Mouse (Mus musculus) midbrain, postnatal 0 days (tissue): ENCODE measurements around the gene Abat. TPM values are rescaled to one million over a fixed set of nuclear protein-coding genes. Genes with fewer than 3 reads are reported as not detected.

ENCODE experiments used
- ATAC-seq: fragments of 200-750 bp; cut with Nextera tagmentation; 2 replicates; pipeline ENCODE4 v1.8.0; 2017; ENCODE audit warnings: moderate number of reproducible peaks, mild to moderate bottlenecking, moderate TSS enrichment, moderate library complexity; ENCODE audit not compliant: low FRiP score
- DNase-seq: peaks from one replicate; pipeline ENCODE4 v3.0.0-alpha.2; 2015; ENCODE audit warnings: low spot score
- H3K27ac ChIP-seq: fragments of 300-500 bp; sonication (generic); 2 replicates; pipeline ENCODE4 v1.5.1; 2014; ENCODE audit warnings: low read depth, mild to moderate bottlenecking, low read length, mixed read lengths
- H3K27me3 ChIP-seq: fragments of 300-500 bp; sonication (generic); 2 replicates; pipeline ENCODE4 v1.6.1; 2014; ENCODE audit warnings: low read length, control low read depth, mixed read lengths; ENCODE audit not compliant: insufficient read depth
- H3K36me3 ChIP-seq: fragments of 300-500 bp; sonication (generic); 2 replicates; pipeline ENCODE4 v1.6.1; 2014; ENCODE audit warnings: low read length, control low read depth, mixed read lengths; ENCODE audit not compliant: insufficient read depth
- H3K4me1 ChIP-seq: fragments of 300-500 bp; sonication (generic); 2 replicates; pipeline ENCODE4 v1.6.1; 2014; ENCODE audit warnings: mild to moderate bottlenecking, control low read depth, antibody characterized with exemption, low read length, mixed read lengths; ENCODE audit not compliant: insufficient read depth
- H3K4me2 ChIP-seq: fragments of 300-500 bp; sonication (generic); 2 replicates; pipeline ENCODE4 v1.6.1; 2014; ENCODE audit warnings: low read depth, mild to moderate bottlenecking, low read length, mixed read lengths; ENCODE audit not compliant: poor library complexity, severe bottlenecking
- H3K4me3 ChIP-seq: fragments of 300-500 bp; sonication (generic); 2 replicates; pipeline ENCODE4 v1.5.1; 2014; ENCODE audit warnings: low read depth, mild to moderate bottlenecking, low read length, moderate library complexity
- H3K9ac ChIP-seq: fragments of 300-500 bp; sonication (generic); replicated peaks from 2 replicates; pipeline ENCODE4 v1.6.1; 2014; ENCODE audit warnings: mild to moderate bottlenecking, low read length, moderate library complexity, mixed read lengths; ENCODE audit not compliant: poor library complexity, severe bottlenecking
- H3K9me3 ChIP-seq: fragments of 300-500 bp; sonication (generic); 2 replicates; pipeline ENCODE4 v1.6.1; 2016; ENCODE audit warnings: low read length, control low read depth
- CTCF ChIP-seq: IDR thresholded peaks from 2 replicates; pipeline ENCODE4 v1.5.1; 2016; ENCODE audit warnings: antibody characterized with exemption, mild to moderate bottlenecking
- WGBS: fragments of 180-500 bp; shearing (Covaris S2); extraction: QIAGEN DNeasy Blood & Tissue Kit; methylation state at CpG from one replicate; pipeline ENCODE4 v1.1.7; 2014; 5-methylcytosine and 5-hydroxymethylcytosine counted together
- polyA plus RNA-seq: library from polyadenylated mRNA; unstranded; fragments of >200 nt; fragmentation: Nextera tagmentation; extraction: Ambion mirVana; gene quantifications from 2 replicates; pipeline ENCODE4 v1.2.1, GENCODE M21; 2015
- total RNA-seq: library from RNA; depleted of rRNA; stranded (reverse); fragments of >200 nt; gene quantifications from 2 replicates; pipeline ENCODE4 v1.2.3, GENCODE M21; 2014

Abat gene
- total and polyA plus RNA-seq, 2 experiments from 2014 or later: 89.4 to 137 TPM

DNA sequence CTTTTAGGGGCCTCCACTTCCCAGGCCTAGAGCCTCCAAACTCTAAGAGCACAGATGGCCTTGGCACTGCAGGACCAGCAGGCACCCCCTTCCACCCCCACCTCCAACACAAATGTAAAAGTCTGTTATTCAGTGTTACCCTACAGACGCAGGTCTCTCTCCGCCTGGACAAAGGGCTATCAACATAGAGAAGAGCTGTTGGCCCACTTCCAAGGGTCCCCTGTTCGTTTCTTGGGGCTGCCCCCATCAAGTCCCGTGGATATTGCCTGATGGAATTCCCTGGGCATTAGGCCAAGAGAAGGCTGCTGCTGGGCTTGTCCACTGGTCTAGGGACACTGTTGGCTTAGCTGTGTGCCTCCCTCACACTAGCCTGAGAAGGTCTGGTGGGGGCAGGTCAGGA is 951 bp downstream of the Abat start:
- DNase-seq: peak; percentile 77
- Histone ChIP-seq H3K4me2 (peak overlapping the region; percentile 74), H3K4me3 (peak overlapping the region; percentile 54), H3K36me3 (no peaks in the 10 kb centered on the region), H3K9ac (peak overlapping the region; percentile 63; the same call in 1 of the 2 replicates), H3K27me3 (no peaks in the 10 kb centered on the region), H3K9me3 (no peaks in the 10 kb centered on the region), H3K27ac (no peak overlapping the region), H3K4me1 (peaks cover 15% of the 10 kb centered on the region)
- 13% methylated on average over 4 of the region's 4 CpGs for WGBS
- no peak for TF ChIP-seq CTCF
- ATAC-seq: no peak

GRCm38 (mm10) chr16:8520525-8520924 is 7.3 kb downstream of the Abat start:
- WGBS: 79% methylated on average over 5 of the region's 5 CpGs
- TF ChIP-seq CTCF: no peak

GRCm38 (mm10) chr16:8521322-8521721 is 8.1 kb downstream of the Abat start:
- Histone ChIP-seq H3K9ac (no peak overlapping the region), H3K36me3 (no peaks in the 10 kb centered on the region), H3K4me2 (no peak overlapping the region), H3K4me3 (no peak overlapping the region), H3K9me3 (no peaks in the 10 kb centered on the region), H3K27me3 (no peaks in the 10 kb centered on the region), H3K27ac (no peak overlapping the region), H3K4me1 (peaks cover 12% of the 10 kb centered on the region; the same call in 1 of the 2 replicates)
- ATAC-seq (no peak), DNase-seq (no peak)
- TF ChIP-seq CTCF: no peak
- WGBS: 92% methylated on average over 4 of the region's 4 CpGs

More at GRCm38 (mm10) chr16:8520525-8520924, 7.3 kb downstream of the Abat start:
- Histone ChIP-seq H3K4me3 (no peak overlapping the region), H3K27ac (no peak overlapping the region), H3K9me3 (no peaks in the 10 kb centered on the region), H3K36me3 (no peaks in the 10 kb centered on the region), H3K9ac (no peak overlapping the region), H3K27me3 (no peaks in the 10 kb centered on the region), H3K4me1 (peaks cover 12% of the 10 kb centered on the region; the same call in 1 of the 2 replicates), H3K4me2 (no peak overlapping the region)
- no peak for DNase-seq
- ATAC-seq: no peak

GRCm38 (mm10) chr16:8523480-8524144 is 10.4 kb downstream of the Abat start:
- no peak overlapping the region for H3K9ac ChIP-seq
- peak; percentile 89 for DNase-seq
- H3K27ac ChIP-seq: peak overlapping the region; percentile 68
- no peak for TF ChIP-seq CTCF
- H3K36me3 ChIP-seq: no peaks in the 10 kb centered on the region
- WGBS: 22% methylated on average over 11 of the region's 11 CpGs
- ATAC-seq: peak; percentile 87; the same call in 1 of the 2 replicates
- no peak overlapping the region for H3K4me3 ChIP-seq
- peak overlapping the region; percentile 1; the same call in 1 of the 2 replicates for H3K4me2 ChIP-seq
- no peaks in the 10 kb centered on the region for H3K27me3 ChIP-seq
- H3K4me1 ChIP-seq: peaks cover 7% of the 10 kb centered on the region; the same call in 1 of the 2 replicates
- no peaks in the 10 kb centered on the region for H3K9me3 ChIP-seq

GRCm38 (mm10) chr16:8524163-8524847 is 11.1 kb downstream of the Abat start:
- DNase-seq: peak; percentile 40
- H3K27me3 ChIP-seq: no peaks in the 10 kb centered on the region
- H3K9ac ChIP-seq: no peak overlapping the region
- peaks cover 7% of the 10 kb centered on the region; the same call in 1 of the 2 replicates for H3K4me1 ChIP-seq
- H3K27ac ChIP-seq: peak overlapping the region; percentile 68
- no peaks in the 10 kb centered on the region for H3K36me3 ChIP-seq
- H3K4me3 ChIP-seq: no peak overlapping the region
- no peak for TF ChIP-seq CTCF
- ATAC-seq: no peak
- no peaks in the 10 kb centered on the region for H3K9me3 ChIP-seq
- 50% methylated on average over 16 of the region's 16 CpGs for WGBS
- 0 out of 2 replicates have a peak overlapping the region, but pooled peaks have one; percentile 1 for H3K4me2 ChIP-seq

GRCm38 (mm10) chr16:8525293-8525692 is 12.1 kb downstream of the Abat start:
- no peak overlapping the region for H3K4me3 ChIP-seq
- no peak overlapping the region for H3K9ac ChIP-seq
- WGBS: 69% methylated on average over 3 of the region's 3 CpGs
- H3K36me3 ChIP-seq: no peaks in the 10 kb centered on the region
- H3K4me2 ChIP-seq: no peak overlapping the region
- DNase-seq (no peak), ATAC-seq (no peak)
- peaks cover 7% of the 10 kb centered on the region; the same call in 1 of the 2 replicates for H3K4me1 ChIP-seq
- no peaks in the 10 kb centered on the region for H3K27me3 ChIP-seq
- TF ChIP-seq CTCF: no peak
- H3K9me3 ChIP-seq: no peaks in the 10 kb centered on the region
- H3K27ac ChIP-seq: no peak overlapping the region
